25 mouse cellular contexts compared by ENCODE assay signal in genomic region chr1:156999272-156999671, GRCm38 (mm10). TPM values are rescaled to one million over a fixed set of nuclear protein-coding genes. Genes with fewer than 3 reads are reported as not detected.
DNase-seq lines count a peak whose midpoint lies in the region; ATAC-seq and TF ChIP-seq lines count a peak whose summit lies in the region.
"Had no signal": no experiment of that assay in that cellular context is flagged by ENCODE, and none has a peak within 500 bp of the region (broad histone marks: within the 10 kb centered on the region; RNA-seq: fewer than 3 reads in every experiment).

No protein-coding gene starts in this region.

- DNase-seq in hindbrain, embryonic 10.5 days (ENCODE audit: low spot score), result no peak
- no peak for DNase-seq in hindbrain, embryonic 14.5 days (ENCODE audit: low spot score)
- DNase-seq in midbrain, embryonic 11.5 days (ENCODE audit: low spot score, missing footprints), result no peak
- DNase-seq in midbrain, embryonic 14.5 days, result no peak
- DNase-seq in spleen, adult 2 months (ENCODE audit: low read depth in 1 of 2, low spot score in 2 of 2), result no peak
- no peak for DNase-seq in spleen, postnatal 14 days (ENCODE audit: low spot score in 2 of 2)
- DNase-seq: adrenal gland, adult 2 months; adrenal gland, postnatal 10 days; adrenal gland, postnatal 25 days; B cell, adult 2 months; cerebellum, adult 11 months; cerebellum, adult 18-20 months; cerebellum, adult 8-10 months; cerebellum, adult 9-11 months; cerebellum, postnatal 14 days; cerebellum, postnatal 36 days; embryo, embryonic 11 days had no signal

- H3K4me3 ChIP-seq in hindbrain, embryonic 10.5 days, result no peak overlapping the region
- H3K4me3 ChIP-seq in hindbrain, embryonic 14.5 days (replicated peaks; ENCODE audit: low read length), result no peak overlapping the region
- no peak overlapping the region for H3K4me3 ChIP-seq in midbrain, embryonic 11.5 days (ENCODE audit: low read depth, low read length)
- no peak overlapping the region for H3K4me3 ChIP-seq in midbrain, embryonic 14.5 days (replicated peaks; ENCODE audit: low read depth, low read length)
- H3K4me3 ChIP-seq in spleen, adult 2 months (ENCODE audit: extremely low read depth, insufficient read depth, insufficient read length), result no peak overlapping the region
- H3K4me3 ChIP-seq: embryonic facial prominence, embryonic 13.5 days; embryonic facial prominence, embryonic 15.5 days; erythroblast, embryonic 14.5 days; forebrain, embryonic 10.5 days; forebrain, embryonic 12.5 days had no signal

- no peaks in the 10 kb centered on the region for H3K9me3 ChIP-seq in hindbrain, embryonic 10.5 days
- no peaks in the 10 kb centered on the region for H3K9me3 ChIP-seq in hindbrain, embryonic 14.5 days (ENCODE audit: control insufficient read depth, low read length)
- H3K9me3 ChIP-seq in midbrain, embryonic 11.5 days (ENCODE audit: control insufficient read depth, low read length), result no peaks in the 10 kb centered on the region
- no peaks in the 10 kb centered on the region for H3K9me3 ChIP-seq in midbrain, embryonic 14.5 days (ENCODE audit: control insufficient read depth, low read length)
- H3K9me3 ChIP-seq: embryonic facial prominence, embryonic 13.5 days; embryonic facial prominence, embryonic 15.5 days; forebrain, embryonic 10.5 days; forebrain, embryonic 12.5 days had no signal

- no peak overlapping the region for H3K9ac ChIP-seq in hindbrain, embryonic 14.5 days
- H3K9ac ChIP-seq in midbrain, embryonic 11.5 days (ENCODE audit: low read length), result no peak overlapping the region
- no peak overlapping the region for H3K9ac ChIP-seq in midbrain, embryonic 14.5 days (replicated peaks; ENCODE audit: low read length)
- H3K9ac ChIP-seq: embryonic facial prominence, embryonic 13.5 days; embryonic facial prominence, embryonic 15.5 days; forebrain, embryonic 12.5 days had no signal

- peaks cover 48% of the 10 kb centered on the region for H3K4me1 ChIP-seq in hindbrain, embryonic 10.5 days (replicated peaks)
- H3K4me1 ChIP-seq in hindbrain, embryonic 14.5 days (replicated peaks; ENCODE audit: control insufficient read depth, insufficient read depth, low read length), result peaks cover 14% of the 10 kb centered on the region
- peaks cover 14% of the 10 kb centered on the region for H3K4me1 ChIP-seq in midbrain, embryonic 11.5 days (ENCODE audit: control insufficient read depth, insufficient read depth, low read length)
- H3K4me1 ChIP-seq in midbrain, embryonic 14.5 days (ENCODE audit: control insufficient read depth, insufficient read depth, low read length), result peaks cover 9% of the 10 kb centered on the region; the same call in 1 of the 2 replicates
- H3K4me1 ChIP-seq in spleen, adult 2 months (ENCODE audit: control insufficient read depth, insufficient read depth, insufficient read length), result peaks cover 34% of the 10 kb centered on the region

- no peak for ATAC-seq in hindbrain, embryonic 14.5 days (ENCODE audit: low FRiP score)
- ATAC-seq in midbrain, embryonic 11.5 days (ENCODE audit: low FRiP score), result no peak
- no peak for ATAC-seq in midbrain, embryonic 14.5 days (ENCODE audit: low FRiP score, low TSS enrichment)
- ATAC-seq: CD4-positive, CD25-positive, alpha-beta regulatory T cell, adult 4 months; forebrain, embryonic 14.5 days; forebrain, embryonic 16.5 days had no signal

- no peaks in the 10 kb centered on the region for H3K27me3 ChIP-seq in hindbrain, embryonic 10.5 days (ENCODE audit: insufficient read depth, poor library complexity, severe bottlenecking)
- no peaks in the 10 kb centered on the region for H3K27me3 ChIP-seq in hindbrain, embryonic 14.5 days (ENCODE audit: control insufficient read depth, insufficient read depth, low read length)
- no peaks in the 10 kb centered on the region for H3K27me3 ChIP-seq in midbrain, embryonic 11.5 days (ENCODE audit: control insufficient read depth, insufficient read depth, low read length)
- H3K27me3 ChIP-seq in midbrain, embryonic 14.5 days (ENCODE audit: control insufficient read depth, insufficient read depth, low read length), result no peaks in the 10 kb centered on the region
- H3K27me3 ChIP-seq in spleen, adult 2 months (ENCODE audit: control insufficient read depth, insufficient read depth, low read length), result no peaks in the 10 kb centered on the region
- H3K27me3 ChIP-seq: embryonic facial prominence, embryonic 13.5 days; embryonic facial prominence, embryonic 15.5 days; forebrain, embryonic 12.5 days had no signal

- H3K4me2 ChIP-seq in hindbrain, embryonic 14.5 days (replicated peaks), result no peak overlapping the region
- no peak overlapping the region for H3K4me2 ChIP-seq in midbrain, embryonic 11.5 days
- no peak overlapping the region for H3K4me2 ChIP-seq in midbrain, embryonic 14.5 days (ENCODE audit: low read length)
- H3K4me2 ChIP-seq: embryonic facial prominence, embryonic 13.5 days; embryonic facial prominence, embryonic 15.5 days; forebrain, embryonic 12.5 days had no signal

- no peaks in the 10 kb centered on the region for H3K36me3 ChIP-seq in hindbrain, embryonic 10.5 days
- H3K36me3 ChIP-seq in hindbrain, embryonic 14.5 days (replicated peaks; ENCODE audit: control insufficient read depth, insufficient read depth), result no peaks in the 10 kb centered on the region
- H3K36me3 ChIP-seq in midbrain, embryonic 11.5 days (ENCODE audit: control insufficient read depth, insufficient read depth, low read length), result no peaks in the 10 kb centered on the region
- no peaks in the 10 kb centered on the region for H3K36me3 ChIP-seq in midbrain, embryonic 14.5 days (ENCODE audit: control insufficient read depth, insufficient read depth, low read length)
- no peaks in the 10 kb centered on the region for H3K36me3 ChIP-seq in spleen, adult 2 months (ENCODE audit: control insufficient read depth, insufficient read depth, low read length)
- H3K36me3 ChIP-seq: embryonic facial prominence, embryonic 13.5 days; embryonic facial prominence, embryonic 15.5 days; forebrain, embryonic 10.5 days; forebrain, embryonic 12.5 days had no signal

- H3K27ac ChIP-seq in hindbrain, embryonic 10.5 days, result peak overlapping the region; percentile 85
- H3K27ac ChIP-seq in hindbrain, embryonic 14.5 days, result no peak overlapping the region
- H3K27ac ChIP-seq in midbrain, embryonic 11.5 days (ENCODE audit: low read depth, low read length), result peak overlapping the region; percentile 68; the same call in 1 of the 2 replicates
- H3K27ac ChIP-seq in midbrain, embryonic 14.5 days (replicated peaks; ENCODE audit: low read depth, low read length), result no peak overlapping the region
- peak overlapping the region; percentile 61; the same call in 1 of the 2 replicates for H3K27ac ChIP-seq in spleen, adult 2 months (ENCODE audit: insufficient read depth, low read length)
- H3K27ac ChIP-seq: embryonic facial prominence, embryonic 13.5 days; embryonic facial prominence, embryonic 15.5 days had no signal

- TF ChIP-seq POLR2A in spleen, adult 2 months (IDR thresholded peaks at IDR 0.05; ENCODE audit: low read depth, low read length), result no peak

- no peak for TF ChIP-seq CTCF in spleen, adult 2 months (IDR thresholded peaks at IDR 0.05; ENCODE audit: extremely low read depth, insufficient read depth, insufficient read length, insufficient replicate concordance)

- WGBS in hindbrain, embryonic 10.5 days, result 91% methylated on average over 8 of the region's 8 CpGs
- WGBS in hindbrain, embryonic 14.5 days, result 75% methylated on average over 8 of the region's 8 CpGs
- 88% methylated on average over 8 of the region's 8 CpGs for WGBS in midbrain, embryonic 11.5 days
- 81% methylated on average over 8 of the region's 8 CpGs for WGBS in midbrain, embryonic 14.5 days
- 73% methylated on average over 8 of the region's 8 CpGs for WGBS in spleen, adult 2 months

RNA-seq across cellular contexts. Expression of gene Ralgps2, which starts 59.8 kb away (rescaled TPM):
- 80.4 and 85.0 TPM in 2 replicates for polyA plus RNA-seq in hindbrain, embryonic 10.5 days (2016; fragmentation: Nextera tagmentation; extraction: Ambion mirVana)
- 85.6 and 89.5 TPM in 2 replicates for polyA plus RNA-seq in hindbrain, embryonic 14.5 days (2014; fragmentation: Nextera tagmentation; extraction: Ambion mirVana)
- polyA plus RNA-seq in midbrain, embryonic 11.5 days (2014; fragmentation: Nextera tagmentation; extraction: Ambion mirVana), result 85.1 and 91.9 TPM in 2 replicates
- 122 and 132 TPM in 2 replicates for polyA plus RNA-seq in midbrain, embryonic 14.5 days (2014; fragmentation: Nextera tagmentation; extraction: Ambion mirVana)
- 29.1 and 36.5 TPM in 2 replicates for polyA plus RNA-seq in spleen, adult 2 months (2012; rRNA removed)

Comparison
In these comparisons a context has a peak if more than half of its experiments do, and no peak if none do; other contexts are left out.
1. H3K27ac ChIP-seq: peak in hindbrain, embryonic 10.5 days (single experiment), midbrain, embryonic 11.5 days (single experiment) and spleen, adult 2 months (single experiment); none in hindbrain, embryonic 14.5 days (single experiment) and midbrain, embryonic 14.5 days (single experiment).